Mouse (Mus musculus): Measurements from ENCODE around the gene Hhipl1. TPM values are rescaled to one million over a fixed set of nuclear protein-coding genes. Genes with fewer than 3 reads are reported as not detected.

Gene Hhipl1
- polyA plus RNA-seq, 1 experiment: 1.8 TPM

GRCm38 (mm10) chr12:108273466-108274312, 32.4 kb upstream of the Hhipl1 start:
- no peak overlapping the region for H3K27ac ChIP-seq (ENCODE audit: insufficient read depth, low read length)
- 21% methylated on average over 21 of the region's 21 CpGs for WGBS
- no peak for DNase-seq (ENCODE audit: low read depth in 1 of 2, low spot score in 2 of 2)
- TF ChIP-seq POLR2A (IDR thresholded peaks at IDR 0.05; ENCODE audit: low read depth, low read length) (no peak), CTCF (IDR thresholded peaks at IDR 0.05; ENCODE audit: extremely low read depth, insufficient read depth, insufficient read length, insufficient replicate concordance) (no peak)
- peaks cover 14% of the 10 kb centered on the region for H3K27me3 ChIP-seq (ENCODE audit: control insufficient read depth, insufficient read depth, low read length)
- H3K4me1 ChIP-seq (ENCODE audit: control insufficient read depth, insufficient read depth, insufficient read length): no peaks in the 10 kb centered on the region; the same call in none of the 2 replicates
- H3K36me3 ChIP-seq (ENCODE audit: control insufficient read depth, insufficient read depth, low read length): no peaks in the 10 kb centered on the region
- peak overlapping the region; percentile 25; the same call in 1 of the 2 replicates for H3K4me3 ChIP-seq (ENCODE audit: extremely low read depth, insufficient read depth, insufficient read length)

GRCm38 (mm10) chr12:108274313-108274595, 31.8 kb upstream of the Hhipl1 start:
- H3K36me3 ChIP-seq (ENCODE audit: control insufficient read depth, insufficient read depth, low read length): no peaks in the 10 kb centered on the region
- H3K4me1 ChIP-seq (ENCODE audit: control insufficient read depth, insufficient read depth, insufficient read length): no peaks in the 10 kb centered on the region; the same call in none of the 2 replicates
- no peak for DNase-seq (ENCODE audit: low read depth in 1 of 2, low spot score in 2 of 2)
- TF ChIP-seq CTCF (IDR thresholded peaks at IDR 0.05; ENCODE audit: extremely low read depth, insufficient read depth, insufficient read length, insufficient replicate concordance) (no peak), POLR2A (IDR thresholded peaks at IDR 0.05; ENCODE audit: low read depth, low read length) (no peak)
- H3K27ac ChIP-seq (ENCODE audit: insufficient read depth, low read length): no peak overlapping the region
- H3K27me3 ChIP-seq (ENCODE audit: control insufficient read depth, insufficient read depth, low read length): peaks cover 14% of the 10 kb centered on the region
- WGBS: 5% methylated on average over 35 of the region's 35 CpGs
- H3K4me3 ChIP-seq (ENCODE audit: extremely low read depth, insufficient read depth, insufficient read length): peak overlapping the region; percentile 25; the same call in 1 of the 2 replicates

- DNase-seq (ENCODE audit: low read depth in 1 of 2, low spot score in 2 of 2): peak in 1 of 2 experiments; percentile 23
- TF ChIP-seq CTCF (IDR thresholded peaks at IDR 0.05; ENCODE audit: extremely low read depth, insufficient read depth, insufficient read length, insufficient replicate concordance): no peak
- no peak for TF ChIP-seq POLR2A (IDR thresholded peaks at IDR 0.05; ENCODE audit: low read depth, low read length)
- Histone ChIP-seq H3K4me1 (ENCODE audit: control insufficient read depth, insufficient read depth, insufficient read length) (no peaks in the 10 kb centered on the region; the same call in none of the 2 replicates), H3K36me3 (ENCODE audit: control insufficient read depth, insufficient read depth, low read length) (no peaks in the 10 kb centered on the region), H3K4me3 (ENCODE audit: extremely low read depth, insufficient read depth, insufficient read length) (peak within 1 kb of the TSS; percentile 84), H3K27me3 (ENCODE audit: control insufficient read depth, insufficient read depth, low read length) (peaks cover 14% of the 10 kb centered on the region), H3K27ac (ENCODE audit: insufficient read depth, low read length) (no peak within 1 kb of the TSS)
- 2% methylated on average over 112 of the region's 120 CpGs for WGBS
These were observed 31.2 kb upstream of the Hhipl1 start, which contains the start of gene Ccdc85c for GRCm38 (mm10) chr12:108274661-108275507. Ccdc85c (minus strand) TSS chr12:108275425.

- WGBS: 1% methylated on average over 34 of the region's 37 CpGs
- Histone ChIP-seq H3K36me3 (ENCODE audit: control insufficient read depth, insufficient read depth, low read length) (no peaks in the 10 kb centered on the region), H3K4me1 (ENCODE audit: control insufficient read depth, insufficient read depth, insufficient read length) (no peaks in the 10 kb centered on the region; the same call in none of the 2 replicates), H3K27ac (ENCODE audit: insufficient read depth, low read length) (no peak overlapping the region), H3K4me3 (ENCODE audit: extremely low read depth, insufficient read depth, insufficient read length) (peak overlapping the region; percentile 84), H3K27me3 (ENCODE audit: control insufficient read depth, insufficient read depth, low read length) (peaks cover 14% of the 10 kb centered on the region)
- TF ChIP-seq POLR2A (IDR thresholded peaks at IDR 0.05; ENCODE audit: low read depth, low read length): no peak
- no peak for TF ChIP-seq CTCF (IDR thresholded peaks at IDR 0.05; ENCODE audit: extremely low read depth, insufficient read depth, insufficient read length, insufficient replicate concordance)
- peak; percentile 86 to 90 for DNase-seq (ENCODE audit: low read depth in 1 of 2, low spot score in 2 of 2)
These were observed 30.6 kb upstream of the Hhipl1 start for GRCm38 (mm10) chr12:108275508-108275890.

DNA sequence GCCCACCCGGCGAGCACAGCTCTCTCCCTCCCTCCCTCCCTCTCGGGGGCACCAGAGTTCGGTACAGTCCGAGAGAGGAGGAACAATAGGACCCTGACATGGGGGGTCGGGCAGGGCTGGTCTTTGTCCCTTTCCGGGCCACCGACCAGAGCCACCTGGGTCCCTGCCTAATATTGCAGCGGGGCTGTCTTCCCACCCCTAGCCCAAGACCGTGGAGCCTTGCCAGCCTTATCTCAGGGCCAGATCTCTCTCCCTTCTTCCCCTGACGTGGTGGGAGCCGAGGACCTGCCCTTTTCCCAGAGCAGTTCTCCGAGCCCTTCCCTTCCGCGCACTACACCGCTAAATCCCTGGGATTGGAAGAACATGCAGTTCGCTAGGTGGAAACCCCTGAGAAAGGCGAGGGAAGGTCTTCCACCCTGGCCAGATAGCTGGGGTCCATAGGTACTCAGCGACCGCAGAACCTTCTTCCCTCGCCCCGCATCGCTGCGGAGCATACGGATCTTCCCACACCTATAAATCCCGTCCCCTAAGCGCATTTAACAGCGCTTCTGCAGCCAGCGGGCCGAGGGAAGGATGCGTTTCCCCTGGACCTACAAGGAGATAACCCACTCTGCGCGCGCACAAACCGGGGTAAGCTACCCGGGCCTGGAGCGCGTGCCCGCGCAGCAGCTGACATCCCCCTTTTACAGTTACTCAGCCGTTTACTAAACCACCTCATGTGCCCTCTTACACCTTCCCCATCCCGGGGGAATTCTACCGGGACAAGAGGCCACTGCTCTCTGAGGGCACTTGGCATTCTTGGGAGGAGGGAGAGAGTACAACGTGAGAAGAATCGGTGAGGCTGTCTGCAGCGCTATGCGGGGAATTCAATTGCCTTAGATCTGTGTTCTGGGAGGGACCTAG, 29.9 kb upstream of the Hhipl1 start:
- H3K4me1 ChIP-seq (ENCODE audit: control insufficient read depth, insufficient read depth, insufficient read length): no peaks in the 10 kb centered on the region; the same call in none of the 2 replicates
- DNase-seq (ENCODE audit: low read depth in 1 of 2, low spot score in 2 of 2): no peak
- 4% methylated on average over 47 of the region's 47 CpGs for WGBS
- H3K4me3 ChIP-seq (ENCODE audit: extremely low read depth, insufficient read depth, insufficient read length): peak overlapping the region; percentile 84
- H3K36me3 ChIP-seq (ENCODE audit: control insufficient read depth, insufficient read depth, low read length): no peaks in the 10 kb centered on the region
- TF ChIP-seq POLR2A (IDR thresholded peaks at IDR 0.05; ENCODE audit: low read depth, low read length) (no peak), CTCF (IDR thresholded peaks at IDR 0.05; ENCODE audit: extremely low read depth, insufficient read depth, insufficient read length, insufficient replicate concordance) (no peak)
- H3K27ac ChIP-seq (ENCODE audit: insufficient read depth, low read length): no peak overlapping the region
- peaks cover 14% of the 10 kb centered on the region for H3K27me3 ChIP-seq (ENCODE audit: control insufficient read depth, insufficient read depth, low read length)

- no peak overlapping the region for H3K4me3 ChIP-seq (ENCODE audit: extremely low read depth, insufficient read depth, insufficient read length)
- peaks cover 14% of the 10 kb centered on the region for H3K27me3 ChIP-seq (ENCODE audit: control insufficient read depth, insufficient read depth, low read length)
- no peak overlapping the region for H3K27ac ChIP-seq (ENCODE audit: insufficient read depth, low read length)
- 24% methylated on average over 12 of the region's 12 CpGs for WGBS
- no peak for DNase-seq (ENCODE audit: low read depth in 1 of 2, low spot score in 2 of 2)
- no peaks in the 10 kb centered on the region; the same call in none of the 2 replicates for H3K4me1 ChIP-seq (ENCODE audit: control insufficient read depth, insufficient read depth, insufficient read length)
- H3K36me3 ChIP-seq (ENCODE audit: control insufficient read depth, insufficient read depth, low read length): no peaks in the 10 kb centered on the region
- no peak for TF ChIP-seq POLR2A (IDR thresholded peaks at IDR 0.05; ENCODE audit: low read depth, low read length)
- TF ChIP-seq CTCF (IDR thresholded peaks at IDR 0.05; ENCODE audit: extremely low read depth, insufficient read depth, insufficient read length, insufficient replicate concordance): no peak
These were observed 28.7 kb upstream of the Hhipl1 start for GRCm38 (mm10) chr12:108277341-108277841.

Measured in spleen, adult 2 months (tissue).